Mouse (Mus musculus) stomach, embryonic 16.5 days (tissue): Measurements from ENCODE around the gene Olfr113. TPM values are rescaled to one million over a fixed set of nuclear protein-coding genes. Genes with fewer than 3 reads are reported as not detected.
"Not testable (repeated sequence)": the region's sequence is repeated elsewhere in the genome, so short reads cannot be mapped to it uniquely, and the experiment has no call there.

Experiments used
- ATAC-seq: fragments of 200-750 bp; cut with Nextera tagmentation; 2 replicates; pipeline ENCODE4 v1.8.0; 2017; ENCODE audit warnings: moderate number of reproducible peaks, moderate TSS enrichment; ENCODE audit not compliant: insufficient read depth, low FRiP score
- H3K27ac ChIP-seq: fragments of 300-500 bp; sonication (generic); 2 replicates; pipeline ENCODE4 v1.5.1; 2014; ENCODE audit warnings: low read length
- H3K27me3 ChIP-seq: fragments of 300-500 bp; sonication (generic); 2 replicates; pipeline ENCODE4 v1.6.1; 2014; ENCODE audit warnings: low read length, control low read depth, mixed read lengths; ENCODE audit not compliant: control insufficient read depth, insufficient read depth
- H3K36me3 ChIP-seq: fragments of 300-500 bp; sonication (generic); 2 replicates; pipeline ENCODE4 v1.6.1; 2014; ENCODE audit warnings: low read length; ENCODE audit not compliant: control insufficient read depth, insufficient read depth
- H3K4me1 ChIP-seq: fragments of 300-500 bp; sonication (generic); 2 replicates; pipeline ENCODE4 v1.6.1; 2014; ENCODE audit warnings: low read length, control low read depth, mixed read lengths; ENCODE audit not compliant: control insufficient read depth, insufficient read depth
- H3K4me2 ChIP-seq: fragments of 300-500 bp; sonication (generic); 2 replicates; pipeline ENCODE4 v1.6.1; 2014; ENCODE audit warnings: low read depth, low read length, mixed read lengths
- H3K4me3 ChIP-seq: fragments of 300-500 bp; sonication (generic); replicated peaks from 2 replicates; pipeline ENCODE4 v1.5.1; 2014; ENCODE audit warnings: mild to moderate bottlenecking, low read length
- H3K9ac ChIP-seq: fragments of 300-500 bp; sonication (generic); 2 replicates; pipeline ENCODE4 v1.6.1; 2014; ENCODE audit warnings: low read length
- H3K9me3 ChIP-seq: fragments of 300-500 bp; sonication (generic); replicated peaks from 2 replicates; pipeline ENCODE4 v1.6.1; 2016; ENCODE audit warnings: low read length, control low read depth; ENCODE audit not compliant: control insufficient read depth
- WGBS: fragments of 180-500 bp; shearing (Covaris S2); extraction: QIAGEN DNeasy Blood & Tissue Kit; methylation state at CpG from one replicate; pipeline ENCODE4 v1.1.7; 2014; 5-methylcytosine and 5-hydroxymethylcytosine counted together
- polyA plus RNA-seq: library from polyadenylated mRNA; unstranded; fragments of >200 nt; fragmentation: Nextera tagmentation; extraction: Ambion mirVana; gene quantifications from 2 replicates; pipeline ENCODE4 v1.2.1, GENCODE M21; 2015

The Olfr113 gene
- polyA plus RNA-seq = not detected in 2 replicates

DNA sequence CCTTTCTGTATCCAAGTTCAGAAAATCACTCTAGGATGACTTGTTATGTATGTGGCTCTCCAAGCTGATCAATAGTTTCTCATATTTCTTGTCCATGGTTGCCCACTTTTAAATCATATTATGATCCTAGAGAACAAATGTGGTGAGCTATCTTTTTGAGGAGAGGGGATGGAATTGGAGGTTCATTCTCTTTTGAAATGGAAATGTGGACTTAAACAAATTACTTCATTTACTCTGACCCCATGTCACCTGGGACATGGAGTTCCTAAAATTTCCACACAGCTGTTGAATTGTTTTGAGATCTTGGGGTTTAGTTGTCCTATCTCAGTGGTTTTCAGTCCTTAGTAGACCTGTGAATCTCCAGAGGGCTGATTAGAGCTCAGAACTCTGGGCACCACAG lies at the start of gene Olfr113:
TSS of gene Olfr113 (minus strand) at position 101 of the 400 bp plus-strand sequence.
- no peak within 1 kb of the TSS for H3K4me3 ChIP-seq
- no peak within 1 kb of the TSS for H3K9ac ChIP-seq
- H3K9me3 ChIP-seq = no peaks in the 10 kb centered on the region
- no peak within 1 kb of the TSS for H3K27ac ChIP-seq
- H3K36me3 ChIP-seq = no peaks in the 10 kb centered on the region
- no peaks in the 10 kb centered on the region for H3K27me3 ChIP-seq
- H3K4me1 ChIP-seq = no peaks in the 10 kb centered on the region
- ATAC-seq = no peak
- H3K4me2 ChIP-seq = no peak within 1 kb of the TSS

DNA sequence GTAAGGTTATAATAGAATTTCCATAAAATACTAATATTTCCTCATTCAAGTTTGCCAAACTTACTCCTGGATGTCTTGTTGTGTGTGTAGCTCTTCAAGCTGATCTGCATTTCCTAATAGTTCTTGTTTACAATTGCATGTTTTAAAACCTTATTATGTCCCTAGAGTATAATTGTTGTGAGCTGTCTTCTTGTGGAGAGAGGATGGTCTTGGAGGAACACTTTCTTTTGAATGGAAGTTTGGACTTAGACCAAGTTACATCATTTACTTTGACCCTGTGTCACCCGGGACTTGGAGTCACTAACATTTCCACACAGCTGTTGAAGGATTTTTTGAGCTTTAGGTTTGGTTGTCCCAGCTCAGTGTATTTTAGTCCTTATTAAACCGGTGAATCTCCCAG lies 49.5 kb upstream of the Olfr113 start, which contains the start of the genes Olfr115 and Olfr116:
TSS of gene Olfr115 (minus strand) at position 101 of the 400 bp plus-strand sequence.
TSS of gene Olfr116 (minus strand) at position 191 of the 400 bp plus-strand sequence.
- Histone ChIP-seq H3K4me1 (no peaks in the 10 kb centered on the region), H3K4me3 (no peak within 1 kb of the TSS), H3K36me3 (no peaks in the 10 kb centered on the region), H3K27me3 (no peaks in the 10 kb centered on the region), H3K9me3 (no peaks in the 10 kb centered on the region), H3K9ac (no peak within 1 kb of the TSS), H3K27ac (no peak within 1 kb of the TSS), H3K4me2 (no peak within 1 kb of the TSS)
- WGBS = 67% methylated on average over 2 of the region's 2 CpGs
- ATAC-seq = no peak

DNA sequence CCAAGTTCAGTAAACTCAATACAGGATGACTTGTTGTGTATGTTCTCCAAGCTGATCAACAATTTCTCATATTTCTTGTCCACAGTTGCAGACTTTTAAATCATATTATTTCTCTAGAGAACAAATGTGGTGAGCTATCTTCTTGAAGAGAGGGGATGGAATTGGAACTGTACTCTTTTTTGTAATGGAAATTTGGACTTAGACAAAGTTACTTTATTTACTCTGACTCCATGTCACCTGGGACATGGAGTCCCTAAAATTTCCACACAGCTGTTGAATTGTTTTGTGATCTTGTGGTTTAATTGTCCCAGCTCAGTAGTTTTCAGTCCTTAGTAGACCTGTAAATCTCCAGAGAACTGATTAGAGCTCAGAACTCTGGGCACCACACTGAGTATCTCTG lies 15.2 kb upstream of the Olfr113 start, which contains the start of gene Olfr114:
TSS of gene Olfr114 (minus strand) at position 101 of the 400 bp plus-strand sequence.
- no peak for ATAC-seq
- Histone ChIP-seq H3K9ac (no peak within 1 kb of the TSS), H3K36me3 (no peaks in the 10 kb centered on the region), H3K27ac (no peak within 1 kb of the TSS), H3K9me3 (no peaks in the 10 kb centered on the region), H3K4me2 (no peak within 1 kb of the TSS), H3K4me3 (no peak within 1 kb of the TSS), H3K27me3 (no peaks in the 10 kb centered on the region), H3K4me1 (no peaks in the 10 kb centered on the region)

- no peak within 1 kb of the TSS for H3K4me3 ChIP-seq
- no peaks in the 10 kb centered on the region for H3K27me3 ChIP-seq
- ATAC-seq = no peak
- no peak within 1 kb of the TSS for H3K9ac ChIP-seq
- no peaks in the 10 kb centered on the region for H3K9me3 ChIP-seq
- H3K4me1 ChIP-seq = no peaks in the 10 kb centered on the region
- H3K4me2 ChIP-seq = no peak within 1 kb of the TSS
- no peaks in the 10 kb centered on the region for H3K36me3 ChIP-seq
- H3K27ac ChIP-seq = no peak within 1 kb of the TSS
Measured at GRCm38 (mm10) chr17:37569351-37569750, 8.1 kb downstream of the Olfr113 start, which contains the start of gene Olfr112. Olfr112 (minus strand) TSS chr17:37569451.

DNA sequence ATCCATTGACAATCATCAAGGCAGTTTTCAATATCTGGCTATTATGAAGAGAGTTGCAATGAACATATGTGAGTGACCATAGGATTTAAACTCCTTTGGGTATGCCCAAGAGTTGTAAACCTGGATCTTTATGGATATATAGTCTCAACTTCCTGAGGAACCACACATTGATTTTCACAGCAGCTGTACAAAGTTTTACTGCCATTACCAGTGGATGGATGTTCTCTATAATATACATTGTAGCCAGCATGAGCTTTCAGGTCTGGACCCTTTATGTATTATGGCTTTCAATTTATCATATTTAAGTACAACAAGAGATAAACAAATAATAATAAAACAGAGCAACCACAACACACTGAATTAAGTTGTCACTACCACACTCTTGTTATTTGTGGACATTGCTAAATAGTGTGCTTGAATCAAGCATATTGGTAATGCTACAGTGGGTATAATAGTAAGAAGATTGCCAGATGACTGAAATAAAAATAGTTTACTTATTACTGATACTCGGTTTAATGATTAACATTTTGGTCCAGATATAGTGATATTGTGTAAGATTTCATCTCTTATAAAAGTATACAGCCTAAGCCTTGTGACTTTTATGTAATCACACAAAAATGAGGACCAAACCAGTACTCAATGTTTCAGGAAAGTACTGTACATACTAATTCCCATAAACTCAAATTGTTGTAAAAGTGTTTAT lies 18.4 kb downstream of the Olfr113 start:
- no peaks in the 10 kb centered on the region for H3K27me3 ChIP-seq
- H3K36me3 ChIP-seq = no peaks in the 10 kb centered on the region
- H3K9me3 ChIP-seq = no peaks in the 10 kb centered on the region
- no peak overlapping the region for H3K27ac ChIP-seq
- no peak overlapping the region for H3K9ac ChIP-seq
- no peaks in the 10 kb centered on the region for H3K4me1 ChIP-seq
- 47% methylated on average over 1 of the region's 1 CpGs for WGBS
- no peak overlapping the region for H3K4me3 ChIP-seq
- no peak for ATAC-seq
- H3K4me2 ChIP-seq = no peak overlapping the region

DNA sequence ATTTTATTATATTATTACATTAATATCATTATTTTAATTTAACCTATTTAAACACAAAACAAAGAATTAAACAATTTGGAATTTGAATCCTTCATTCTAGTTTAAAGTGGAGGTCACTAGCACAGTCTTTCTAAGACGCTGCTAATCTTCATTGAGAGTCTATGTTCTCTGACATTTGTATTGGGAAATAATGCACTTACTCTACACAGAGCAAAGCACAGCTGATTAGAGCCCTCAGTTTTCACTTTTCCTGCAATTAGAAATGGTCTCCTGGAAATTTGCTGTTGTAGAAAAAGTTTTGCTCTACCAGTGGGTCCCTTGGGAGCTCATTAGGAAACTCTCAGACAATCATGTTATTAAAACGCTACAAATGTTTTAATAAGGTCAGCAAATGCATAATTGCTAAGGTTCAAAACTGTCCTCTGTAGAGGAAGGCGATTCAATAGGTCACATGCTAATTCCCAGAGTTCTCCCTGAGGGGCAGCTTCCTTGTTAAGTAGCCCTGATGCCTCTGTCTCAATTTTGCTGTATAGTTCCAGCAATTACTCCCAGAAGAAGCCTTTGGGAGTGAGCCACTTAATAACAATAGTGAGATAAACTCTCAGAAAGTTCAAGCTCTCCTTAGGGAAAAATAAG lies 33.5 kb downstream of the Olfr113 start:
- H3K27me3 ChIP-seq = no peaks in the 10 kb centered on the region
- WGBS = 60% methylated on average over 3 of the region's 3 CpGs
- ATAC-seq = no peak

GRCm38 (mm10) chr17:37541454-37542119 lies 35.9 kb downstream of the Olfr113 start:
- H3K4me2 ChIP-seq = no peak overlapping the region
- H3K9me3 ChIP-seq = no peaks in the 10 kb centered on the region
- H3K4me3 ChIP-seq = no peak overlapping the region
- H3K27me3 ChIP-seq = no peaks in the 10 kb centered on the region
- H3K4me1 ChIP-seq = no peaks in the 10 kb centered on the region
- WGBS = 85% methylated on average over 4 of the region's 4 CpGs
- no peak overlapping the region for H3K9ac ChIP-seq
- no peak overlapping the region for H3K27ac ChIP-seq
- H3K36me3 ChIP-seq = no peaks in the 10 kb centered on the region
- no peak for ATAC-seq

More for the DNA sequence above, 33.5 kb downstream of the Olfr113 start:
- Histone ChIP-seq H3K27ac (no peak overlapping the region), H3K4me1 (no peaks in the 10 kb centered on the region), H3K4me2 (no peak overlapping the region), H3K36me3 (no peaks in the 10 kb centered on the region), H3K9ac (no peak overlapping the region), H3K9me3 (no peaks in the 10 kb centered on the region), H3K4me3 (no peak overlapping the region)

DNA sequence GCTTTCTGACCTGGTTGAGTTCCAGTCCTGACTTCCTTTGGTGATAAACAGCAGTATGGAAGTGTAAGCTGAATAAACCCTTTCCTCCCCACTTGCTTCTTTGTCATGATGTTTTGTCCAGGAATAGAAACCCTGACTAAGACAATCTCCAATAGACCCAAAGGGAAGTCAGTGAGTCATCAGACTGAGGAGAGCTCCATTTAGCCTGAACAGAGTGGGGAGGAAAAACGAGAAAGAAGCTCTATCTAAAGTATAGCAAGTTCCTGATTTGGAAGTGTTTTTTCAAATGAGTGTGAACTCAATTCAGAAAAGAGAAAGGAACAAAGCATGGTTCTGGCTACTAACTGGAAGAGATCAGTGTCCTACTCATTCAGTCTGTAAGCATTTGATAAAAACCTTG lies 39.0 kb downstream of the Olfr113 start:
- not testable (repeated sequence) for H3K4me3 ChIP-seq, H3K4me2 ChIP-seq, H3K27ac ChIP-seq, H3K9ac ChIP-seq, H3K36me3 ChIP-seq, H3K9me3 ChIP-seq, ATAC-seq, H3K27me3 ChIP-seq, H3K4me1 ChIP-seq
- WGBS = 44% methylated on average over 1 of the region's 1 CpGs

DNA sequence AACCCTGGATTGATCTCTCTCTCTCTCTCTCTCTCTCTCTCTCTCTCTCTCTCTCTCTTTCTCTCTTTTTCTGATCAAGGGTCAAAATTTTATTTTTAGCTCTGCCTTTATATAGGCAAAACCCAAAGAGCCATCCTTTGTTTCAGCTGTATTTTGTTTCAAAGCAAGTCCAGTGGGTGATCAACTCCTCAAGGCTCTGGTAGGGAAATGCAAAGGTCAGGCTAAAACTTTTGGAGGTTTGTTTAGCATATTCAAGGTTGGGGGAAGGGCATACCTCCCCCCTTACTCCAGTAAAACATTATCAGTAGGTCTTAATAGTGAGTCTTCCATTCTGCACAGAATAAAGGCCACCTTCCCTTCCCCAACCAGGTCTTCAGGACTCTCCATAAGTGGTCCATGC lies 42.3 kb downstream of the Olfr113 start:
- no peaks in the 10 kb centered on the region for H3K27me3 ChIP-seq
- no peak for ATAC-seq
- no peak overlapping the region for H3K4me2 ChIP-seq
- H3K9me3 ChIP-seq = no peaks in the 10 kb centered on the region
- H3K4me1 ChIP-seq = no peaks in the 10 kb centered on the region
- H3K4me3 ChIP-seq = no peak overlapping the region
- H3K9ac ChIP-seq = no peak overlapping the region
- H3K36me3 ChIP-seq = no peaks in the 10 kb centered on the region
- H3K27ac ChIP-seq = no peak overlapping the region
